Mouse (Mus musculus) layer of hippocampus, adult 9-10 months (tissue): ENCODE measurements at regions not wholly inside any gene's neighbourhood (a gene's known extent, or its start where the extent isn't known, plus 50 kb on each side); places are given as distances from the start of the nearest gene placed in this dataset.
"Not testable (repeated sequence)": the region's sequence is repeated elsewhere in the genome, so short reads cannot be mapped to it uniquely, and the experiment has no call there.

Experiments used
- DNase-seq: peaks from one replicate; pipeline ENCODE4 v3.0.0; 2022; ENCODE audit warnings: low spot score

GRCm38 (mm10) chr1:73643431-73643830 lies 480.8 kb downstream of the Tns1 start:
- no peak for DNase-seq

- no peak for DNase-seq
Measured at GRCm38 (mm10) chr1:73642691-73643109, 481.5 kb downstream of the Tns1 start.

GRCm38 (mm10) chr1:73641456-73641855 lies 482.8 kb downstream of the Tns1 start:
- DNase-seq, result no peak

GRCm38 (mm10) chr1:73640726-73641451 lies 483.4 kb downstream of the Tns1 start:
- no peak for DNase-seq

GRCm38 (mm10) chr1:73635709-73636108 lies 488.5 kb downstream of the Tns1 start:
- no peak for DNase-seq

GRCm38 (mm10) chr1:73634871-73635270 lies 489.4 kb downstream of the Tns1 start:
- no peak for DNase-seq

- DNase-seq, result no peak
Measured at GRCm38 (mm10) chr1:73633071-73633470, 491.2 kb downstream of the Tns1 start.

- no peak for DNase-seq
Measured at GRCm38 (mm10) chr1:73630363-73630762, 493.9 kb downstream of the Tns1 start.

- DNase-seq, result no peak
Measured at GRCm38 (mm10) chr1:73625365-73625764, 498.9 kb downstream of the Tns1 start.

GRCm38 (mm10) chr1:73621121-73621520 lies 503.1 kb downstream of the Tns1 start:
- DNase-seq, result not testable (repeated sequence)

GRCm38 (mm10) chr1:73618551-73619170 lies 505.6 kb downstream of the Tns1 start:
- DNase-seq, result no peak

- DNase-seq, result no peak
Measured at GRCm38 (mm10) chr1:73593653-73594385, 530.4 kb downstream of the Tns1 start.

- DNase-seq, result no peak
Measured at GRCm38 (mm10) chr1:73591342-73592099, 532.7 kb downstream of the Tns1 start.

- DNase-seq, result no peak
Measured at GRCm38 (mm10) chr1:73579680-73580079, 544.6 kb downstream of the Tns1 start.

- no peak for DNase-seq
Measured at GRCm38 (mm10) chr1:73577019-73577418, 547.2 kb downstream of the Tns1 start.

GRCm38 (mm10) chr1:73575694-73576093 lies 548.6 kb downstream of the Tns1 start:
- no peak for DNase-seq

GRCm38 (mm10) chr1:73570944-73571343 lies 553.3 kb downstream of the Tns1 start:
- DNase-seq, result no peak

GRCm38 (mm10) chr1:73566770-73567169 lies 551.1 kb upstream of the Tnp1 start:
- no peak for DNase-seq

- no peak for DNase-seq
Measured at GRCm38 (mm10) chr1:73560594-73560993, 544.9 kb upstream of the Tnp1 start.

GRCm38 (mm10) chr1:73547877-73548276 lies 532.2 kb upstream of the Tnp1 start:
- DNase-seq, result no peak

- no peak for DNase-seq
Measured at GRCm38 (mm10) chr1:73545401-73545800, 529.7 kb upstream of the Tnp1 start.

GRCm38 (mm10) chr1:73541371-73541770 lies 525.7 kb upstream of the Tnp1 start:
- no peak for DNase-seq
